Mouse (Mus musculus) ES-Bruce4 (cell line): ENCODE data around the gene Clk4.

Experiments
- EP300 ChIP-seq: IDR thresholded peaks from 2 replicates; pipeline ENCODE4 v1.6.1; 2011; ENCODE audit warnings: low read depth, low read length; ENCODE audit not compliant: insufficient read depth
- POLR2A ChIP-seq: IDR thresholded peaks from one replicate; pipeline ENCODE4 v1.8.1; 2011; ENCODE audit warnings: low read length; ENCODE audit not compliant: insufficient read depth

- TF ChIP-seq POLR2A (no peak), EP300 (no peak)
Measured at GRCm38 (mm10) chr11:51290066-51290955, 28.8 kb downstream of the Clk4 start.
